Mouse (Mus musculus) ES-Bruce4 (cell line): ENCODE results near the gene Fam167b.

Experiments
- CTCF ChIP-seq: IDR thresholded peaks from one replicate; pipeline ENCODE4 v1.8.1; 2011; ENCODE audit warnings: low read depth, low read length
- POLR2A ChIP-seq: IDR thresholded peaks from one replicate; pipeline ENCODE4 v1.8.1; 2011; ENCODE audit warnings: low read length; ENCODE audit not compliant: insufficient read depth

- TF ChIP-seq CTCF = no peak
- no peak for TF ChIP-seq POLR2A
Observed at GRCm38 (mm10) chr4:129625029-129625370, 46.7 kb upstream of the Fam167b start.
